ENCODE assay signal across 7 mouse cellular contexts in genomic region chr2:156990727-156991431, GRCm38 (mm10). TPM values are rescaled to one million over a fixed set of nuclear protein-coding genes. Genes with fewer than 3 reads are reported as not detected.
DNase-seq lines count a peak whose midpoint lies in the region; ATAC-seq and TF ChIP-seq lines count a peak whose summit lies in the region.

No protein-coding gene starts in this region.

- no peaks in the 10 kb centered on the region for H3K27me3 ChIP-seq in spleen, adult 2 months (ENCODE audit: control insufficient read depth, insufficient read depth, low read length)
- no peaks in the 10 kb centered on the region for H3K27me3 ChIP-seq in heart, postnatal 0 days (ENCODE audit: control insufficient read depth, insufficient read depth, low read length)
- no peaks in the 10 kb centered on the region for H3K27me3 ChIP-seq in neural tube, embryonic 13.5 days

- H3K4me1 ChIP-seq in spleen, adult 2 months (ENCODE audit: control insufficient read depth, insufficient read depth, insufficient read length): no peaks in the 10 kb centered on the region; the same call in 1 of the 2 replicates
- H3K4me1 ChIP-seq in heart, postnatal 0 days (ENCODE audit: control insufficient read depth, insufficient read depth): peaks cover 14% of the 10 kb centered on the region; the same call in 1 of the 2 replicates
- H3K4me1 ChIP-seq in neural tube, embryonic 13.5 days (replicated peaks): peaks cover 18% of the 10 kb centered on the region

- no peak for ATAC-seq in heart, postnatal 0 days (ENCODE audit: insufficient read depth, low read depth)
- peak; percentile 29; the same call in 1 of the 2 replicates for ATAC-seq in neural tube, embryonic 13.5 days (ENCODE audit: low read depth)

- H3K9me3 ChIP-seq in heart, postnatal 0 days (replicated peaks; ENCODE audit: control insufficient read depth, low read length): no peaks in the 10 kb centered on the region
- no peaks in the 10 kb centered on the region for H3K9me3 ChIP-seq in neural tube, embryonic 13.5 days

- intact Hi-C loops in left cerebral cortex, postnatal 25 days (cut with DNase I): loop anchor here (5.0 to 10.0 kb wide), 2 partner anchors 54 to 256 kb away; no protein-coding TSS in a partner anchor

- no peaks in the 10 kb centered on the region for H3K36me3 ChIP-seq in spleen, adult 2 months (ENCODE audit: control insufficient read depth, insufficient read depth, low read length)
- peaks cover 15% of the 10 kb centered on the region for H3K36me3 ChIP-seq in heart, postnatal 0 days (replicated peaks; ENCODE audit: control insufficient read depth, insufficient read depth, low read length)
- 0 out of 2 replicates have a peak, but pooled peaks cover 4% of the 10 kb centered on the region for H3K36me3 ChIP-seq in neural tube, embryonic 13.5 days

- 17% methylated on average over 16 of the region's 16 CpGs for WGBS in spleen, adult 2 months
- WGBS in heart, postnatal 0 days: 7% methylated on average over 16 of the region's 16 CpGs
- WGBS in neural tube, embryonic 13.5 days: 3% methylated on average over 16 of the region's 16 CpGs

- TF ChIP-seq CTCF in spleen, adult 2 months (IDR thresholded peaks at IDR 0.05; ENCODE audit: extremely low read depth, insufficient read depth, insufficient read length, insufficient replicate concordance): no peak
- TF ChIP-seq CTCF in heart, postnatal 0 days (IDR thresholded peaks at IDR 0.05; ENCODE audit: low read depth): no peak

- no peak overlapping the region for H3K27ac ChIP-seq in spleen, adult 2 months (ENCODE audit: insufficient read depth, low read length)
- H3K27ac ChIP-seq in heart, postnatal 0 days (ENCODE audit: low read depth): peak overlapping the region; percentile 44; the same call in 1 of the 2 replicates
- H3K27ac ChIP-seq in neural tube, embryonic 13.5 days (replicated peaks): 0 out of 2 replicates have a peak overlapping the region, but pooled peaks have one; percentile 83

- no peak for DNase-seq in spleen, adult 2 months (ENCODE audit: low read depth in 1 of 2, low spot score in 2 of 2)
- DNase-seq in spleen, adult 12 weeks (ENCODE audit: low spot score): no peak
- DNase-seq in cerebellum, adult 9-10 months: peak; percentile 73
- DNase-seq in heart, postnatal 0 days (ENCODE audit: low spot score): peak; percentile 4
- peak; percentile 23 to 69 for DNase-seq in left cerebral cortex, postnatal 25 days (ENCODE audit: low spot score in 2 of 2)
- DNase-seq in urinary bladder, adult 2 months (ENCODE audit: low spot score): no peak

- TF ChIP-seq EP300 in heart, postnatal 0 days (IDR thresholded peaks at IDR 0.05; ENCODE audit: low read depth): no peak

- TF ChIP-seq POLR2A in spleen, adult 2 months (IDR thresholded peaks at IDR 0.05; ENCODE audit: low read depth, low read length): no peak

- H3K4me3 ChIP-seq in spleen, adult 2 months (ENCODE audit: extremely low read depth, insufficient read depth, insufficient read length): peak overlapping the region; percentile 86
- H3K4me3 ChIP-seq in heart, postnatal 0 days (ENCODE audit: low read depth, low read length): peak overlapping the region; percentile 87
- peak overlapping the region; percentile 76 for H3K4me3 ChIP-seq in neural tube, embryonic 13.5 days

- peak overlapping the region; percentile 91 for H3K4me2 ChIP-seq in heart, postnatal 0 days (ENCODE audit: low read depth, low read length)
- peak overlapping the region; percentile 96 for H3K4me2 ChIP-seq in neural tube, embryonic 13.5 days

- H3K9ac ChIP-seq in heart, postnatal 0 days (replicated peaks; ENCODE audit: low read depth, low read length): peak overlapping the region; percentile 75
- H3K9ac ChIP-seq in neural tube, embryonic 13.5 days: peak overlapping the region; percentile 87

RNA-seq across cellular contexts. Expression of gene Ndrg3, which starts 1.0 kb away (rescaled TPM):
- 30.0 and 30.3 TPM in 2 replicates for polyA plus RNA-seq in spleen, adult 2 months (2012; rRNA removed)
- total RNA-seq in heart, postnatal 0 days (2014; rRNA removed; ENCODE audit: low replicate concordance): 21.9 and 27.2 TPM in 2 replicates
- 16.2 and 17.1 TPM in 2 replicates for polyA plus RNA-seq in heart, postnatal 0 days (2015; fragmentation: Nextera tagmentation; extraction: Ambion mirVana)
- total RNA-seq in left cerebral cortex, postnatal 25 days (2021): 100 to 1,000 TPM; 509 to 517 TPM
- polyA plus RNA-seq in neural tube, embryonic 13.5 days (2015; fragmentation: Nextera tagmentation; extraction: Ambion mirVana): 85.3 and 88.0 TPM in 2 replicates
- 37.0 and 42.9 TPM in 2 replicates for polyA plus RNA-seq in urinary bladder, adult 2 months (2012; rRNA removed)

RNA-seq across cellular contexts. Expression of gene Dsn1, which starts 16.1 kb away (rescaled TPM):
- 2.8 and 2.9 TPM in 2 replicates for polyA plus RNA-seq in spleen, adult 2 months (2012; rRNA removed)
- 28.2 and 47.4 TPM in 2 replicates for total RNA-seq in heart, postnatal 0 days (2014; rRNA removed; ENCODE audit: low replicate concordance)
- 13.8 TPM in 2 replicates for polyA plus RNA-seq in heart, postnatal 0 days (2015; fragmentation: Nextera tagmentation; extraction: Ambion mirVana)
- 1 to 10 TPM; 4.7 TPM for total RNA-seq in left cerebral cortex, postnatal 25 days (2021)
- 9.9 and 10.3 TPM in 2 replicates for polyA plus RNA-seq in neural tube, embryonic 13.5 days (2015; fragmentation: Nextera tagmentation; extraction: Ambion mirVana)
- 5.7 and 6.6 TPM in 2 replicates for polyA plus RNA-seq in urinary bladder, adult 2 months (2012; rRNA removed)

Comparison
In these comparisons a context has a peak if more than half of its experiments do, and no peak if none do; other contexts are left out.
1. DNase-seq: peak in cerebellum, adult 9-10 months (single experiment), heart, postnatal 0 days (single experiment) and left cerebral cortex, postnatal 25 days (2 of 2); none in spleen, adult 2 months (0 of 2), spleen, adult 12 weeks (single experiment) and urinary bladder, adult 2 months (single experiment).
2. Peak in every context shown above with its lines, with median percentiles within 50 percentile points of each other: H3K4me3 ChIP-seq.